Mouse (Mus musculus): ENCODE measurements at regions not wholly inside any gene's neighbourhood (a gene's known extent, or its start where the extent isn't known, plus 50 kb on each side); places are given as distances from the start of the nearest gene placed in this dataset.

DNA sequence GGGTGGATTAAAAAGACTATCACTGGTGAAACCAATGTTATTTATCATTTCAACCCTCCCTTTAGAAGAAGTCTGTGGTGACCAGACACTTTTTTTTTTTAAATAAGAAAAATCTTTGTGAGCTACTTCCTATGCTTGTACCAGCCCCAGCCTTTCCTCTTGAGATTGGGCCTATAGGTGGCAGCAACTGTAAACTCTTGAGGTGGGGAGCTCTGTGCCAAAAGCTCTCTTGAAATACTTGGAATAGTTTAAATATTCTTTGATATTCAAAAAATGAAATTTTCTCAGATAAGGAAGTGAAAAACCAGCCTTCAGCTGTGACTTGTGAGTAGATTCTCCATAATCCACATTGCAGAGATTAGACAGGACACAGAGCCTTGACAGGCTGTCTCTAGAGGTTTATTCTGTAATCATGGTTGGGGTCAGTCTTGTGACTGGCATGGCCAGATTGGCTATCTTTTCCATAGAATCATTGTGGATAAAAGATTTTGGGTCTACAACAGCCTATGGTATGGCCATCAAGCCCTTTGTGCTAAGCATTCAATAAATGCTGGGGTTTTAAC, 216.7 kb downstream of the Ndfip2 start:
- H3K4me1 ChIP-seq (ENCODE audit: control insufficient read depth in 1 of 2, insufficient read depth in 2 of 2, low read length in 2 of 2): no peaks in the 10 kb centered on the region
- DNase-seq (ENCODE audit: low read depth, low spot score): no peak
- H3K9me3 ChIP-seq (replicated peaks; ENCODE audit: insufficient read depth, low read length): no peaks in the 10 kb centered on the region
- no peaks in the 10 kb centered on the region for H3K27me3 ChIP-seq (ENCODE audit: control insufficient read depth in 1 of 2, insufficient read depth in 2 of 2, low read length in 2 of 2)
- no peak overlapping the region for H3K27ac ChIP-seq (ENCODE audit: control insufficient read depth, low read depth, low read length)
- no peaks in the 10 kb centered on the region for H3K79me2 ChIP-seq (ENCODE audit: control insufficient read depth, insufficient read depth, low read length, poor library complexity)
- TF ChIP-seq USF2 (IDR thresholded peaks at IDR 0.05; ENCODE audit: borderline replicate concordance in 1 of 2, insufficient read depth in 1 of 2, low read depth in 1 of 2, low read length in 2 of 2) (no peak), HCFC1 (IDR thresholded peaks at IDR 0.05; ENCODE audit: low read depth, low read length) (no peak), MAX (IDR thresholded peaks at IDR 0.05; ENCODE audit: low read length) (no peak), CTCF (IDR thresholded peaks at IDR 0.05 in 2 of 3, conservative IDR thresholded peaks at IDR 0.05 in 1 of 3; ENCODE audit: control insufficient read depth in 1 of 3, insufficient read depth in 1 of 3, low read depth in 2 of 3, low read length in 3 of 3, poor library complexity in 1 of 3, severe bottlenecking in 1 of 3) (peak in 1 of 3 experiments; percentile 15; a peak in 2 of 6 replicates), RAD21 (IDR thresholded peaks at IDR 0.05; ENCODE audit: low read depth, low read length) (peak; percentile 32), SMC3 (IDR thresholded peaks at IDR 0.05; ENCODE audit: low read depth, low read length) (peak; percentile 13; the same call in 1 of the 2 replicates)
- H3K36me3 ChIP-seq (ENCODE audit: control insufficient read depth in 1 of 2, insufficient read depth in 2 of 2, low read length in 2 of 2): no peaks in the 10 kb centered on the region
- no peak overlapping the region for H3K4me3 ChIP-seq (ENCODE audit: control insufficient read depth in 1 of 2, insufficient read depth in 1 of 2, low read depth in 2 of 2, low read length in 2 of 2)
- no peak overlapping the region for H3K9ac ChIP-seq (ENCODE audit: control insufficient read depth, low read depth, low read length, poor library complexity, severe bottlenecking)

DNA sequence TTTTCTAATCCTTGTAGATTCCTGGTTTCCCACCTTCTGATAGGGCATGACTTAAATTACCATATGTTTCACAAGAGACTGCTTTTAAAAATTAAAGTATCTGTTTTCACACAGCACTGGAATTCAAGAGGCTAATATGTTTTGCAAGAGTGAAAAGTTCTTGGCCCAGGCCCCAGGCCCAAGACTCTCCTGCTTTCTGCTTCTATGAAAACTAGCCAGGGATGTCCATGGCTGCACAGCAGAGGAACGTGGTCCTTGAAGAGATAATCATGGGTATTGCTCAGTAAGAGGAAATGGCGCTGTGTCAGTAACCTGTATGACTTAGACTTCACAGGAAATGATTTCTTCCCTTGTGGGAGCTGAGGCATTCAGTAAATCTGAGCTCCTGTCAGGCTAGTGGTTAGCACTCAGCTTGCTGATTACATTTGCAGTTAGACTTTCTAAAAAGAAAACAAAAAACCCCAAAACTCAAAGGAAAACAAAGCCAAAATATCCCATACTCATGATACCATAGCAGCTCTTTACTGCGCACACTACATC, 190.6 kb downstream of the Ndfip2 start:
- Histone ChIP-seq H3K9me3 (replicated peaks; ENCODE audit: insufficient read depth, low read length) (no peaks in the 10 kb centered on the region), H3K4me1 (ENCODE audit: control insufficient read depth in 1 of 2, insufficient read depth in 2 of 2, low read length in 2 of 2) (no peaks in the 10 kb centered on the region), H3K27ac (ENCODE audit: control insufficient read depth, low read depth, low read length) (no peak overlapping the region), H3K36me3 (ENCODE audit: control insufficient read depth in 1 of 2, insufficient read depth in 2 of 2, low read length in 2 of 2) (no peaks in the 10 kb centered on the region), H3K27me3 (ENCODE audit: control insufficient read depth in 1 of 2, insufficient read depth in 2 of 2, low read length in 2 of 2) (no peaks in the 10 kb centered on the region), H3K79me2 (ENCODE audit: control insufficient read depth, insufficient read depth, low read length, poor library complexity) (no peaks in the 10 kb centered on the region), H3K9ac (ENCODE audit: control insufficient read depth, low read depth, low read length, poor library complexity, severe bottlenecking) (no peak overlapping the region), H3K4me3 (ENCODE audit: control insufficient read depth in 1 of 2, insufficient read depth in 1 of 2, low read depth in 2 of 2, low read length in 2 of 2) (no peak overlapping the region)
- TF ChIP-seq MYC (IDR thresholded peaks at IDR 0.05; ENCODE audit: low read depth, low read length): no peak
- no peak for DNase-seq (ENCODE audit: low read depth, low spot score)

- H3K9ac ChIP-seq (ENCODE audit: control insufficient read depth, low read depth, low read length, poor library complexity, severe bottlenecking): no peak overlapping the region
- H3K4me3 ChIP-seq (ENCODE audit: control insufficient read depth in 1 of 2, insufficient read depth in 1 of 2, low read depth in 2 of 2, low read length in 2 of 2): no peak overlapping the region
- no peaks in the 10 kb centered on the region for H3K27me3 ChIP-seq (ENCODE audit: control insufficient read depth in 1 of 2, insufficient read depth in 2 of 2, low read length in 2 of 2)
- no peaks in the 10 kb centered on the region for H3K4me1 ChIP-seq (ENCODE audit: control insufficient read depth in 1 of 2, insufficient read depth in 2 of 2, low read length in 2 of 2)
- no peaks in the 10 kb centered on the region for H3K36me3 ChIP-seq (ENCODE audit: control insufficient read depth in 1 of 2, insufficient read depth in 2 of 2, low read length in 2 of 2)
- no peak for DNase-seq (ENCODE audit: low read depth, low spot score)
- no peak overlapping the region for H3K27ac ChIP-seq (ENCODE audit: control insufficient read depth, low read depth, low read length)
- no peak for TF ChIP-seq RCOR1 (IDR thresholded peaks at IDR 0.05; ENCODE audit: low read depth, low read length)
- no peak for TF ChIP-seq USF2 (IDR thresholded peaks at IDR 0.05; ENCODE audit: borderline replicate concordance in 1 of 2, insufficient read depth in 1 of 2, low read depth in 1 of 2, low read length in 2 of 2)
- no peak for TF ChIP-seq BHLHE40 (IDR thresholded peaks at IDR 0.05; ENCODE audit: borderline replicate concordance, low read depth, low read length)
- no peak for TF ChIP-seq CTCF (IDR thresholded peaks at IDR 0.05 in 2 of 3, conservative IDR thresholded peaks at IDR 0.05 in 1 of 3; ENCODE audit: control insufficient read depth in 1 of 3, insufficient read depth in 1 of 3, low read depth in 2 of 3, low read length in 3 of 3, poor library complexity in 1 of 3, severe bottlenecking in 1 of 3)
- TF ChIP-seq CHD1 (IDR thresholded peaks at IDR 0.05; ENCODE audit: low read depth, low read length): no peak
- TF ChIP-seq MAFK (IDR thresholded peaks at IDR 0.05; ENCODE audit: borderline replicate concordance, low read depth, low read length): no peak
- no peak for TF ChIP-seq GABPA (IDR thresholded peaks at IDR 0.05; ENCODE audit: low read depth, low read length)
- TF ChIP-seq GATA1 (IDR thresholded peaks at IDR 0.05; ENCODE audit: low read depth, low read length): no peak
- no peak for TF ChIP-seq JUND (IDR thresholded peaks at IDR 0.05; ENCODE audit: low read depth, low read length)
- TF ChIP-seq SIN3A (IDR thresholded peaks at IDR 0.05; ENCODE audit: low read length): no peak
- TF ChIP-seq NELFE (IDR thresholded peaks at IDR 0.05; ENCODE audit: low read depth, low read length): no peak
- TF ChIP-seq NRF1 (IDR thresholded peaks at IDR 0.05; ENCODE audit: insufficient read depth, low read depth, low read length, poor library complexity, severe bottlenecking): no peak
- TF ChIP-seq ELF1 (IDR thresholded peaks at IDR 0.05; ENCODE audit: low read depth, low read length): no peak
- TF ChIP-seq MAX (IDR thresholded peaks at IDR 0.05; ENCODE audit: low read length): no peak
- no peak for TF ChIP-seq ZNF384 (IDR thresholded peaks at IDR 0.05; ENCODE audit: low read depth, low read length)
- TF ChIP-seq HCFC1 (IDR thresholded peaks at IDR 0.05; ENCODE audit: low read depth, low read length): no peak
- no peak for TF ChIP-seq POLR2AphosphoS5 (IDR thresholded peaks at IDR 0.05; ENCODE audit: borderline replicate concordance, low read depth, low read length)
- H3K9me3 ChIP-seq (replicated peaks; ENCODE audit: insufficient read depth, low read length): no peaks in the 10 kb centered on the region
- no peaks in the 10 kb centered on the region for H3K79me2 ChIP-seq (ENCODE audit: control insufficient read depth, insufficient read depth, low read length, poor library complexity)
Measured at GRCm38 (mm10) chr14:105447088-105447487, 188.7 kb downstream of the Ndfip2 start.
